Mouse (Mus musculus): Measurements from ENCODE around the gene Tmem156. TPM values are rescaled to one million over a fixed set of nuclear protein-coding genes. Genes with fewer than 3 reads are reported as not detected.
A peak's percentile ranks its signal among the peaks of the same experiment; 100 is the strongest.

The Tmem156 gene
- polyA plus RNA-seq, 2 experiments, result 0.55 to 0.61 TPM

DNA sequence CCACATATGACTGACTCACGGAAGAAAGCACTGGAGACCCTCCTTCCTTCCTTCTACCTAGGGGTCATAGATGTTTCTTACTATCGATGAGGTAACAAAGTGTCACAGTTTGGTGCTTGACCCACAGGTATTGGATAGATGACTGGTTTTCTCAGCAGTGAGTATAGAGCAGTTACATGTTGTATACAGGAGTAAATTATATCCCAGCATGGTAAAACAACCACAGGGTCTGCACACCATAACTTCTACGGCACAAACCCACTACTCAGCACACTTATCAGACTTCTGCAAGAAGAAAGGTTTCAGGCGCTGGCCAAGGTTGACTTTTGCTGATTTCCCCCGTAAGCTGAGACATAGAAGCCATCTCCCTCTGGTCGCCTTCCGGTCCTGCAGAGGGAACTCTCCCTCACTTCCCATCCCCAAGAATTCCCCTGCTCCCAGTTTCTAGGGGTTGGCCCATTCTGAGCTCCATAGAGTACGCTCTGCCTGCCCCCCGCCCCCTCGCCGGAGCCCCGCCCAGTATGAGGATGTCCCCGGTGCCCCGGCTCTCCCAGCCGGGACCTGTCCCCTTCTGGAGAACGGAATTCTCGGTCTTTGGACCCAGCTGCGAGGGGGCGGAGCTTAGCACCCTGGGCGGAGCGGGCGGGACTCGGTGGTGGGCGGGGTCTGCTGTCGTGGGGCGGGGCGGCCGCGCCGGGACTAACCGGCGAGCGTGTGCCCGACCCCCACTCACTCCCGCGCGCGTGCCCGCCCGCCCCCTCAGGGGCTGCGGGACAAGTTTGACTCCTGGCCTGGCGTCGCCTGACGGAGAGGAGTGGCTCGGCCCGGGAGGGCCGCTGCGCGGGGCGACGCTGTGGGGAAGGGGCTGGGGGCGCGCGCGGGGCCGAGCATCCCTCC, 15.2 kb upstream of the Tmem156 start, which contains the start of gene Klhl5:
Gene Klhl5 (plus strand): TSS at position 664 of the 897 bp plus-strand sequence.
- H3K9me3 ChIP-seq (ENCODE audit: control insufficient read depth, low read length), result no peaks in the 10 kb centered on the region
- no peaks in the 10 kb centered on the region for H3K36me3 ChIP-seq (replicated peaks; ENCODE audit: control insufficient read depth, insufficient read depth, low read depth)
- peak within 1 kb of the TSS; percentile 66 for H3K9ac ChIP-seq (replicated peaks)
- no peaks in the 10 kb centered on the region for H3K27me3 ChIP-seq (ENCODE audit: control insufficient read depth, insufficient read depth, low read length)
- H3K4me1 ChIP-seq (replicated peaks; ENCODE audit: control insufficient read depth in 2 of 2, insufficient read depth in 2 of 2, low read length in 1 of 2), result peaks cover 0 to 15% of the 10 kb centered on the region in 2 experiments; a peak in 3 of 4 replicates
- H3K27ac ChIP-seq, result no peak within 1 kb of the TSS
- H3K4me2 ChIP-seq (ENCODE audit: low read depth), result peak within 1 kb of the TSS; percentile 77
- TF ChIP-seq CTCF (IDR thresholded peaks at IDR 0.05; ENCODE audit: low read depth) (no peak), EP300 (IDR thresholded peaks at IDR 0.05; ENCODE audit: low read depth) (no peak)
- ATAC-seq (ENCODE audit: insufficient read depth) (peak; percentile 85), DNase-seq (ENCODE audit: low read depth in 3 of 3, low spot score in 3 of 3) (peak; percentile 45 to 55 (median 46))
- 3% methylated on average over 48 of the region's 56 CpGs for WGBS (ENCODE audit: insufficient replicate concordance)
- peak within 1 kb of the TSS; percentile 70 to 84 for H3K4me3 ChIP-seq (ENCODE audit: insufficient read depth in 1 of 2, low read depth in 2 of 2, low read length in 2 of 2)

DNA sequence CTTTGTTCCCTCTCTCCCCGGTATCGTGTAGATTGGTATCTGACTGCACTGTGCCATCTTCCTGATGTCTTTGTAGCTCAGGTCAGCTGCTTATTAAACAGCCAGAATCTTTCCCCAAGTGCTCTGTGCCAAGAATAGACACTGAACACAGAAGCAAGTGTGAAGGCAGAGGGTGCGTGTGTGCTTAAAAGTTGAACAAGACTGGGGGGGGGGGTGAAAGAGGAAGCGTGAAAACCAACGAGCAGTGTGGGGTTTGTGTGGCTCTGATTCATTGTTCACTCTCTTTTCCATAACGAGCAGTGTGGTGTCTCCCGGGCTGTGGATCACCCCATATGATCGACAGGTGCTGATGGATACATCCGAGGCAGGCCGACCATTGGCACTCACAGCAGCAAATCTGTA, 10.7 kb upstream of the Tmem156 start:
- Histone ChIP-seq H3K27ac (no peak overlapping the region), H3K4me2 (ENCODE audit: low read depth) (no peak overlapping the region), H3K4me1 (replicated peaks; ENCODE audit: control insufficient read depth in 2 of 2, insufficient read depth in 2 of 2, low read length in 1 of 2) (peaks cover 6 to 23% of the 10 kb centered on the region in 2 experiments; a peak in 3 of 4 replicates), H3K36me3 (replicated peaks; ENCODE audit: control insufficient read depth, insufficient read depth, low read depth) (no peaks in the 10 kb centered on the region), H3K9me3 (ENCODE audit: control insufficient read depth, low read length) (no peaks in the 10 kb centered on the region), H3K9ac (replicated peaks) (no peak overlapping the region), H3K4me3 (ENCODE audit: insufficient read depth in 1 of 2, low read depth in 2 of 2, low read length in 2 of 2) (no peak overlapping the region), H3K27me3 (ENCODE audit: control insufficient read depth, insufficient read depth, low read length) (no peaks in the 10 kb centered on the region)
- WGBS (ENCODE audit: insufficient replicate concordance), result 33% methylated on average over 10 of the region's 10 CpGs
- DNase-seq (ENCODE audit: low read depth in 3 of 3, low spot score in 3 of 3), result no peak
- no peak for TF ChIP-seq CTCF (IDR thresholded peaks at IDR 0.05; ENCODE audit: low read depth)
- no peak for TF ChIP-seq EP300 (IDR thresholded peaks at IDR 0.05; ENCODE audit: low read depth)
- ATAC-seq (ENCODE audit: insufficient read depth), result no peak

DNA sequence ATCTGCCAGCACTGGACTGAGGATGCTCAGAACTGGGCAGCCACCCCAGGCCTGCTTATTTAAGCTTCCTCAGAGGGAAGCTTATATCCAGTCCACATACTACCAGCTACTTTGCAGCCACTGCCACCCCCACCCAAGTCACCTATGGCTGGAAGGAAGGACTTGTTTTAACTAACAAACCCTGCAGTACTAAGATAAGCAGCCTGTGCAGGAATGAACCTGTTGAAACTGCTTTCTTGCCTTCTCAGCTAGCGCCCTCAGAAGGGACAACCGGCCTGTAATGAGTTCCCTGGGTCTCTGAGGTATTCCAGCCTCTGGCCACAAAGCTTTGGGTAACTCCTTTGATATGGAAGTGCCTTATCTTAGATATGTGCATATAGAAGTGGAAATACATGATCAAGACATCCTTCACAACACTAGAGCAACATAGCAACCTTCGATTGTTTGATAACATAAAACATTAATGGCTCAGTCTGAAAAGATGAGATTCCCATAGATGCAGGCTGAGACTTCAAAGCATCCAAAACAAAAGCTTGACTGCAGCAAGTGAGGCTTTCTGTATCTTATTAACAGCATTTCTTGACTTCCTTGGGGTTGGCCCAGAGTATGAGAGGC, 10.2 kb upstream of the Tmem156 start:
- no peak for DNase-seq (ENCODE audit: low read depth in 3 of 3, low spot score in 3 of 3)
- Histone ChIP-seq H3K9me3 (ENCODE audit: control insufficient read depth, low read length) (no peaks in the 10 kb centered on the region), H3K9ac (replicated peaks) (no peak overlapping the region), H3K27ac (no peak overlapping the region), H3K4me2 (ENCODE audit: low read depth) (no peak overlapping the region), H3K27me3 (ENCODE audit: control insufficient read depth, insufficient read depth, low read length) (no peaks in the 10 kb centered on the region), H3K4me1 (replicated peaks; ENCODE audit: control insufficient read depth in 2 of 2, insufficient read depth in 2 of 2, low read length in 1 of 2) (peaks cover 6 to 23% of the 10 kb centered on the region in 2 experiments; a peak in 3 of 4 replicates), H3K36me3 (replicated peaks; ENCODE audit: control insufficient read depth, insufficient read depth, low read depth) (no peaks in the 10 kb centered on the region), H3K4me3 (ENCODE audit: insufficient read depth in 1 of 2, low read depth in 2 of 2, low read length in 2 of 2) (no peak overlapping the region)
- ATAC-seq (ENCODE audit: insufficient read depth), result peak; percentile 71
- 26% methylated on average over 3 of the region's 3 CpGs for WGBS (ENCODE audit: insufficient replicate concordance)
- TF ChIP-seq EP300 (IDR thresholded peaks at IDR 0.05; ENCODE audit: low read depth), result peak; percentile 46
- TF ChIP-seq CTCF (IDR thresholded peaks at IDR 0.05; ENCODE audit: low read depth), result no peak

DNA sequence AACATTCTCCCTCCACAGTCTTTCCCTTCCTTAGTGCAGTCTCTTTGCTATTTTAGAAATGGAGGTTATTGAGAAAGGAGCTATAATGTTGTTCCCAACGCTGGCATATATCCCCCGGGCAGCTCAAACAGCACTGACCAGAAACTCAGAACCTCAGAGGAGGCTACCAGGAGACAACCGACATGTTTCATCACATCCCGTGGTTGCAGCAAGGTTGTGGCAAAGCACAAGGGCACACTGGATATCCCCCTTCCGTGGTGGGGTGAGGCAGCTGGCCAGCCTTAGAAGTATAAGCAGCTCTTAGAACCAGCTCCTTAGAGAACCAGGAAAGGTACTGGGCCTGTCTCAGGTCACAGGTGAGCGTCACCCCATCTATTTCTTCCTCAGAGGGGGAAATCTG, 9.7 kb upstream of the Tmem156 start:
- TF ChIP-seq CTCF (IDR thresholded peaks at IDR 0.05; ENCODE audit: low read depth), result no peak
- no peak for TF ChIP-seq EP300 (IDR thresholded peaks at IDR 0.05; ENCODE audit: low read depth)
- H3K4me1 ChIP-seq (replicated peaks; ENCODE audit: control insufficient read depth in 2 of 2, insufficient read depth in 2 of 2, low read length in 1 of 2), result peaks cover 6 to 23% of the 10 kb centered on the region in 2 experiments; a peak in 3 of 4 replicates
- H3K27ac ChIP-seq, result no peak overlapping the region
- H3K4me2 ChIP-seq (ENCODE audit: low read depth), result no peak overlapping the region
- 59% methylated on average over 6 of the region's 6 CpGs for WGBS (ENCODE audit: insufficient replicate concordance)
- no peaks in the 10 kb centered on the region for H3K9me3 ChIP-seq (ENCODE audit: control insufficient read depth, low read length)
- no peak overlapping the region for H3K9ac ChIP-seq (replicated peaks)
- no peak for DNase-seq (ENCODE audit: low read depth in 3 of 3, low spot score in 3 of 3)
- no peak for ATAC-seq (ENCODE audit: insufficient read depth)
- H3K36me3 ChIP-seq (replicated peaks; ENCODE audit: control insufficient read depth, insufficient read depth, low read depth), result no peaks in the 10 kb centered on the region
- H3K27me3 ChIP-seq (ENCODE audit: control insufficient read depth, insufficient read depth, low read length), result no peaks in the 10 kb centered on the region
- no peak overlapping the region for H3K4me3 ChIP-seq (ENCODE audit: insufficient read depth in 1 of 2, low read depth in 2 of 2, low read length in 2 of 2)

DNA sequence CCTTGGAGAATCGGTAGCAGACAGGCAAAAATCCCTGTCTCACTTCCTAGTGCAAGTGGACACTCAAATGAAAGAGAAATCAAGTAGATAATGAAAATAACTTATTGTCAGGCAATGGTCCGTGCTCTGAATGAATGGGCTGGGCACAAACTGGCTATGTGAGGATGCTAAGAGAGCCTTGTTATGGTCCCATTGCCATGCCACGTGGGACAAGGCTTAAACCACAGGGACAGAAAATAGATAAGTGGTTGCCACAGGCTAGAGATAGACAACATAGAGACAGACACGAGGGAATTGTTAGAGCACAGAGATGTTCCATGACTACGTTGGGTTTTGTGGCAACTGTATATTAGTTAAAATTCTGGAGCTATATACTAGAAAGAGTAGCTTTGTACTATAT, 9.3 kb upstream of the Tmem156 start:
- H3K9ac ChIP-seq (replicated peaks), result no peak overlapping the region
- ATAC-seq (ENCODE audit: insufficient read depth) (no peak), DNase-seq (ENCODE audit: low read depth in 3 of 3, low spot score in 3 of 3) (no peak)
- H3K36me3 ChIP-seq (replicated peaks; ENCODE audit: control insufficient read depth, insufficient read depth, low read depth), result no peaks in the 10 kb centered on the region
- no peaks in the 10 kb centered on the region for H3K27me3 ChIP-seq (ENCODE audit: control insufficient read depth, insufficient read depth, low read length)
- no peak overlapping the region for H3K4me3 ChIP-seq (ENCODE audit: insufficient read depth in 1 of 2, low read depth in 2 of 2, low read length in 2 of 2)
- peaks cover 6 to 23% of the 10 kb centered on the region in 2 experiments; a peak in 3 of 4 replicates for H3K4me1 ChIP-seq (replicated peaks; ENCODE audit: control insufficient read depth in 2 of 2, insufficient read depth in 2 of 2, low read length in 1 of 2)
- TF ChIP-seq EP300 (IDR thresholded peaks at IDR 0.05; ENCODE audit: low read depth), result no peak
- no peak for TF ChIP-seq CTCF (IDR thresholded peaks at IDR 0.05; ENCODE audit: low read depth)
- no peak overlapping the region for H3K27ac ChIP-seq
- no peak overlapping the region for H3K4me2 ChIP-seq (ENCODE audit: low read depth)
- H3K9me3 ChIP-seq (ENCODE audit: control insufficient read depth, low read length), result no peaks in the 10 kb centered on the region
- 29% methylated on average over 5 of the region's 5 CpGs for WGBS (ENCODE audit: insufficient replicate concordance)
